Mouse (Mus musculus) Muller cell, postnatal 12 days (primary cell): ENCODE measurements around the gene Cenpn.
A peak's percentile ranks its signal among the peaks of the same experiment; 100 is the strongest.

Experiments used
- DNase-seq: peaks from one replicate; pipeline ENCODE4 v3.0.0-alpha.2; 2015; ENCODE audit errors: inconsistent ontology term

Gene Cenpn

DNA sequence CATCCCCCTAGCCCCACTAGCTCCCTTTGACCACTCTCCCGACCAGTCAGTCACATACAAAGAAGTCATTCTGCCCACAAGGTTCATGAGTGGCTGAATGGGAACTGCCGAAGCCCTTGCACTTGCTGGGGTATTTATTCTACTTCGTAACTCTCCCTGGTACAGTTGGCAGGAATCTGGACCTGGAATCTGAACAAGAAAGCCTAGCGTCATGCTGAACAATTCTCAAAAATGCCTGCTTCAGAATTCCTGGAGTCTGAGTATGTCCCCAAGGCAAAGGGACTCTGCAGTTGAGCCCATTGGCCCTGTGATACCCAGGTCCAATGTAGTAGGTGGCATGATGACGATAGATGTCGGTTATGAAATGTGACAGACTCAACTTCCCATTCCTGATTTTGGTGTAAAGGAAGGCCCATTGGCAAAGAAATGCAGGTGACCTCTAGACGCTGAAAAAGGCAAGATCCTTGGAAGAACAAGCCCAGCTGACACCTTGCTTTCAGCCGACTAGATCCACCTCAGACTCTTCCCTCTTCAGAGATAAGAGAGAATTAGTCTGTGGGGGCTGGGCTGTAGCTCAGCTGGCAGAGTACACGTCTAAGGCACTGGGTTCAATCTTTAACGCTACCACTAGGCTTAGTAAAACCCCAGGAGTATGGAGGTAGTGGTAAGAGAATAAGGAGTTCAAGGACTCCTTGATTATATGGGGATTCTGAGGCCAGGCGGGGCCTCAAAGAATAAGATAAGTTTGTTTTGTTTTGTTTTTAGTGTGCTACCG lies 20.9 kb downstream of the Cenpn start:
- peak; percentile 52 for DNase-seq

DNA sequence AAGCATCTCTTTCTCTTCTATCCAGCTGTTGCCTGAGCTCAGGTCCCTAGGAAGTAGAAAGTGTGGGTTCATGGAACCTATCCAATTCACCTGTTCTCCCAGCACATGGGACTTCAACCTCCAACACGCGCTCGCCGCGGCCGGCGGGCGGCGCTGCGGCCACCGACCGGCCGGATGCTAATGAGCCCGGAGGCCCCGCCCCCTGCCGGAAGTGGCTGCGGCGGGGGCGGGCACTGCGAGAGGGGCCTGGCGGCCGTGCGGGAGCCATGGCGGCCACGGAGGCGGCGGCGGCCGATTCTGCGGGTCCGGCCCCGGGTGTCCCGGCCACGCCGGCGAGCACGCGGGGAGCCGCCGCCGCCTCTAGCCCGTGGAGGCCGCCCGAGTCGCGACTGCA lies 21.6 kb downstream of the Cenpn start, which contains the start of gene Atmin:
Atmin (plus strand) TSS at position 233 of the 394 bp plus-strand sequence.
- peak; percentile 93 for DNase-seq

DNA sequence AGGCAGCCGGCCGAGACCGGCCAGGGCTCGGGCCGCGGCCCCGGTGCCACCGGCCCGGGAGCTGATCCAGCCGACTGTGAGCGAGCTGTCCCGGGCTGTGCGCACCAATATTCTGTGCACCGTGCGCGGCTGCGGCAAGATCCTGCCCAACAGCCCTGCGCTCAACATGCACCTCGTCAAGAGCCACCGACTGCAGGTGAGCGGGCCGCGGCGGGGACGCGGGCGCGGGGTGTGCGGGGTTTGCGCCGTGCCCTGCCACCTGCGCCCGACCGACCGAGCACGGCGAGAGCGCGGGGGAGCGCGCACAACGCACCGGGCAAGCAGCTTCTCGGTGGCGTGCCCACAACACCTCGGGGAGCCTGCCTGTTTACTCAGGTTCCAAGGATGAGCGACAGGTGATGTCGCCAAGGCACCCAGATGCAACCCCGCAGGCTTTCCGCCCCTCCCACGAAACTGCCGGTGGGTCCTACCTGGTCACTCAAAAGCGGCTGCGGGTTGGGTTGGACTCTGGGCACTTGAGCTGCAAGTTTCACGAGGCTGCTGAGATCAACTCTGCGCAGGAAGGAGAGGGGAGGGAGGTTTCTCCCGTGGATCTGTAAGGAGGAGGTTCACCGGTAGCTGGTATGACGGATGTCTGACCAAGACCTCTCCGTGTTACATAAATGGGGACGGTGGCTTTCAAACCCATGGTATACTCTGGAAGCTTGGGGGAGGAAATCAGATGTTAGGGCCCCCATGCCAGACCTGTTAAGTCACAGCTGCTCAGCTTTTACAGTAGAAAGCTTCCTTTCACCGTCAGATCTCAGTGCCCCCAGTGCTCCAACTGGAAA lies 22.2 kb downstream of the Cenpn start:
- DNase-seq: peak; percentile 40

DNA sequence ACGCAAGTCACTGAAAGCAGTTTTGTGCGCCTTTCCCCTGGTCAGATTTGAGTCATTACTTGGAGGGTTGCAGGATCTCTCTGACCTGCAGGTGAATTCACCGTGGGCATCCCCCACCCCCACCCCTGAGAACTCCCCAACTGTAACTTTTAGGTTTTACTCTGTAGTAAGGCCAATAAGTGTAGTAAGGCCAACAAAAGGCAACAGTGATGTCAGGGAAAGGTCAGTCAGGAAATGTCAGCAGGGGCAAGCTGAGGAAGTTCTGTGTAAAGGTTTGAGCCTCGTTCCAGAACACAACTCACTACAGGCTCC lies 22.8 kb downstream of the Cenpn start:
- DNase-seq: no peak

DNA sequence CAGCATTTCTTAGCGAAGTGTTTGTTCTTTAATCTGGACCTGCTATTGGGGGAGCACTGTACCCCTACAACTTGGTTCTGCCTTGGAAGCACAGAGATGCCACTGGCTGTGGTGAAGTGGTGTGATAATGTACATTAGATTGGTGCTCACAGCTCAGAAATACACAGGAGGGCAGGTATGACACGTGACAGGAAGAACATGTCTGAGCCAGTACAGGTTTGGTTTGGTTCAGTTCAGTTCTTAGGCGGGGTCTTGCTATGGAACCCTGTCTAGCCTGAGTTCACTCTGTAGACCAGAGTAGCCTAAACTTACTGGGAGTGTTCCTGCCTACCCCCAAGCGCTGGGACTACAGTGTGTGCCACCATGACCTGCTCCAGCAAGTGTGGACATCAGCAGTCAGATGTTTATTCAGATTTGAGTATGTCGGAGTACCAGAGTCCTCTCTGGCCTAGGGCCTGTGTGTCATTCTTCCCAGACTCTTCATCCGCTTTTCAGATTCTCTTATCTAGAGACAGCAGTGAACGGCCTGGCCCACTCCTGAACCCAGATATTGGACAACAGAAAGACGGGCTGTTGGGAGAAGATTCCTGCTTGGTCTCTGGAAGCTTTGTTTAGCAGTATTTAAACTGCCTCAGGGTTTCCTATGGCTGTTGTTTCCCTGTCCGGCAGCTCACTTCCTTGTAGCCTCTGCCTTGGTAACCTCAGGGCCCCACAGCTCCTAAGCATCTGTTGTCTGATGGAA lies 23.8 kb downstream of the Cenpn start:
- DNase-seq: no peak

DNA sequence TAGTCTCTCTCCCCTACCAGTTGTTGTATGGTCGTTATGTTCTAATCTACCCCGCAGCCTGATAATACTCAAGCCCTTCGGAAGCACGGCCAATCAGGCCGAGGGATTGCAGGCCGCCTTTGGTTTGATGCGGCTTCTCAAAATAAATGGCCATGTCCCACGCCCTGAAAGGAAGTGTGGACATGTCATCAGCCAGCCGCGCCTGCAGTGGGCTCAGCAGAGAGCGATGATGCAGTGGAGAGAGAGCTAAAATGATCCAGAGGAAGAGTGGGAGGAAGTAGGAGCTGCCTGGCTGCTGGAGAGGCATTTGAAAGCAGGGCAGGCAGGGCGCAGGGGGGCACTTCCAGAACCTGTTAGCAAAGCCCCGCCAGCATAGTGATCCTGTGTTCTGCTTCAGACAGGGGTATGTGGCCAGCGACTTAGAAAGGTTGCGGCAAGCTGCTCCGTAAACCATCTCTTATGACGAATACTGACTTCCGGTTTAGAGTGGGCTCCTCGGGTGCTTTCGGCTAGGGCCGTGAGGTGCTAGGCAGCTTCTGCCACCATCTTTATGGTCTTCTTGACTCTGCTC lies 24.8 kb downstream of the Cenpn start:
- no peak for DNase-seq

DNA sequence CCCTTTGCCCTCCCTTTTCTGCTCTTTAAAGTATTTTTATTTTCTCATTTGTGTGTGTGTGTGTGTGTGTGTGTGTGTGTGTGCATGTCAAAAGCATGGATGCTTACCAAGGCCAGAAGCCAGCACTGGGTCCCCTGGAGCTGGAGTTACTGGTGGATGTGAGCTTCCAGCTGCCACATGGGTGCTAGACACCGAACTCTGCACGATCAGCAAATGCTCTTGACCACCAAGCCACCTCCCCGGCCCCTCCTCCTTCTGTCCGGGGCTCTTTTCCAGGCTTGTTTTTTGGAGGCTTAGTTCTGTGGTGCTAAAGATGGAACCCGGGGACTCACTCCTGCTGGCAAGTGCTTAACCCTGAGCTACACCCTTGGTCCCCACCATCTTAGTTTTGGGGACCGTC lies 25.3 kb downstream of the Cenpn start:
- no peak for DNase-seq

DNA sequence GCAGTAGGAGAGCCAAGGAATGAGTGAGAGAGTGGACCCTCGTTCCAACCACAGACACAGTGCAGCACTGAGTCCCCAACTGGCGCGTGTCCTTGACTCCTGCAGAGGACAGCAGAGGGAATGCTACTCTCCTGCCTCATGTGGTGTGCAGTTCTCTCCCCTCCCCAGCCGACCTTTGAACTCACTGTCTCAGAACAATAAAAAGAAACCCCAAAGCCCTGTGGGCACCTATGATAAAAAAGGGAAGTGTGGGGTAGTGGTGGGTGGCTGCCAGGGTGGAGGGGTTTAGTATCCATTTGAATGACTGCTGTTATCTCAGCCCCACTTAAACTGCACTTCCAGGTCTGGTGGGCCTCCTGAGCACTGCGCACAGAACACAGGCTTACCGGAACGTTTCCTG lies 26.1 kb downstream of the Cenpn start:
- DNase-seq: no peak

DNA sequence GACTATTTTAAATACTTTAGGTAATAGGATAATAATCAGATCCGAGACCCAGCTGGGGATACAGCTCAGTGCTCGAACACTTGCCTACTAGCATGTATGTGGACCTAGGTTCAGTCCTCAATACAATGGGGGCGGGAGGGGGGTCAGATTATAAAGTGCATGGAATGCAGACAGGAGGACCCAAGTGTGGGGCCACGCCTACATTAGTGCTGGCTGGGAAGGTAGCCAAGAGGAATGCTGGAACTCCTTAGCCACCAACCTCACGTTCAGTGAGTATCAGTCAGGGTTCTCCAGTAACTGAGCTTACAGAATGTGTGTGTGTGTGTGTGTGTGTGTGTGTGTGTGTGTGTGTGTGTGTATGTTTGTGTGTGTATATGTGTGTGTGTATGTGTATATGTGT lies 29.8 kb downstream of the Cenpn start:
- DNase-seq: peak; percentile 21

DNA sequence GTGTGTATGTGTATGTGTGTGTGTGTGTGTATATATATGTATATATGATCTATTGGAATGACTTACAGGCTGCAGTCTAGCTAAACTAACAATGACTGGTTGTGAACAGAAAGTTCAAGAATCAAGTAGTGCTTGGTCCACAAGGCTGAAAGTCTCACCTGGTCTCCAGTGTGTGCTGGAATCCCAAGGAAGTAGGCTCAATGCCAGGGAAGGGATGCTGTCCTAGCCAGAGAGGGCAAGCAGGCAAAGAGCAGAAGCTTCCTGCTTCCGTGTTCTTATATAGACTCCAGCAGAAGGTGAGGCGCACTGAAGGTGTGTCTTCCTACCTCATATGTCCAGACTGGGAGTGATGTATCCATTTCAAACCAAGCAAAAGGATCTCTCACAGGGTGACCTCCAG lies 30.2 kb downstream of the Cenpn start:
- DNase-seq: no peak

DNA sequence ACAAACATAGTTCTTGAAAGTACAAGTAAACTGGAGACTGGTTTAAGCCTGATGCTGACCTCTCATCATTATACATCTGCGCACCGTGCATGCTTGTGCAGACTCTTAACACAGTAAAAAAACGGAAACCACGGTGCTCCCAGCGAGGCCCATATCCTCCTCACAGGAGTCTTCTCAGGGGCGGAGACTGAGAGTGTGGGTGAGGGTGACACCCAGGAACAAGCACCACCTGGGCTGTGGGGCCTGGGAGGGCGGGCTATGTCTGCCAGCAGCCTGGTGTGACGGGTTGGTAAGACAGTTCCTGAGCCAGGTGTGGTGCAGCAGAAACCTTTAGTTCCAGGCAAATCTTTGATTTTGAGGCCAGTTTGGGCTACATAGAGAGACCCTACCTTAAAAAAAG lies 30.9 kb downstream of the Cenpn start:
- no peak for DNase-seq

DNA sequence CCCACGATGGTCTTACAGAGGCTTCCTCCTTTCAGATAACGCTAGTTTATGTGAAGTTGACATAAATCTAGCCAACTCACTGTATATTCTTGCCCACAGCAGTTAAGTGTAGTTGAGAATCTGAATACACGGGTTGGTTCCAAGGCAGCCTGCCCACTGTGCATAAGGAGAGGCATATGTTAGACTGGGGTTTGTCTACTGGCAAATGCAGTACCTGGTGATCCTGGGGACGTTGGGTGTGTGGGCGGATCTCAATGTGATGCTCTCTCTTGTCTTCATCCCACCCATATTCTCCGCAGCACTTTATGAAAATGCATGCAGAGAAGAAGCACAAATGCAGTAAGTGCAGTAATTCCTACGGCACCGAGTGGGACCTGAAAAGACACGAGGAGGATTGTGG lies 32.9 kb downstream of the Cenpn start:
- DNase-seq: no peak

DNA sequence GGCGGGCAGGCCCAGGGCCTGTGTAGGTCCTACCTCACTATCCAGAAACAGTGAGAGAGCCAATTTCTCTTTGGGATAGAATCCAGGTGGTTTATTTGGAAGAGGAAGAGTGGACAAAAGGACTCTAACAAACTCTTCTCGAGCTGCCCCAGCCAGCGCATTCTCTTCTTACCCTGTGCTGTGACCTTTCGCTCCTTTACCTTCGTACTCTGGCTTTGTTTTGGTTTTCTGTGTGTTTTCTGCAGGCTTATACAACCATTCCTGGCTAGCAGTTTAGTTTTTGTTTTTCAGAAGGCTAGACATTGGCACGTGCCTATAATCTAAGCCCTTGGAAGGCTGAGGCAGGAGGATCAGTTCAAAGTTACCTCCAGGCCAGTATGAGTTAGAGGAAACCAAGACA lies 48.0 kb downstream of the Cenpn start:
- DNase-seq: no peak

DNA sequence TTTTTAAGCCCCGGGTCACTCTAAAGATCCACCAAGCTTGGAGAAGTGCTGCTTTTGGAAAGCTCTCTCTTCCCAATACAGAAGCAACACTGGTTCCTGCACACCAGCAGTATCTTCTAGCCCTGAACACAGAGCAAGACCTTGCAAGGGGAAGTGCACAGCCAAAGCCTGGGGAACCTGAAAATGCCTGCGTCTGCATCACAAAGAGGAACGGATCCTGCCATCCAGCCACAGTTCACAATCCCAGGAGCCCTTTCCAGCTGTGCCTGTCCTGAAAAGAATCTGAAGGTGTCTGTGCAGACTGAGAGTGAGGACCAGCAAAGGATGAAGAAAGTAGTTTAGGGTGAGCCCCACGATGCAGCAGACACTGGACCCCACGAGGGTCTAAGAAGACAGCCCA lies 53.5 kb downstream of the Cenpn start:
- no peak for DNase-seq

DNA sequence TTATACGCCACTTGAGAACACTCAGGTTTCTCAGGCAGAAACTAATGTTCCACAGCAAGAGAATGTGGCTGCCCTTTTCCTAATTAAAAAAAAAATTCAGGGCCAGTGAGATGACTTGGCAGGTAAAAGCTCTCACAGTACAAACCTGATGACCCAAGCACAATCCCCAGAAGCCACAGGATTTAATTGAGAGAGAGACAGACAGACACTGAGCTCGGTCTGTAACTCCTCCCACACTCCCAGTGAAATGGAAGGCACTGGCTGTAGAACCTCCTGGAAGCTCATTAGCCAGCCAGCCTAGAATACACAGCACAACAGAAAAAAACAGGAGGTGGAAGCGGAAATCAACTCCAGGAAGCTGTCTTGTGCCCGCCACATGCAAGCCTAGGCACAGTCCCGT lies 54.1 kb downstream of the Cenpn start:
- DNase-seq: peak; percentile 83

DNA sequence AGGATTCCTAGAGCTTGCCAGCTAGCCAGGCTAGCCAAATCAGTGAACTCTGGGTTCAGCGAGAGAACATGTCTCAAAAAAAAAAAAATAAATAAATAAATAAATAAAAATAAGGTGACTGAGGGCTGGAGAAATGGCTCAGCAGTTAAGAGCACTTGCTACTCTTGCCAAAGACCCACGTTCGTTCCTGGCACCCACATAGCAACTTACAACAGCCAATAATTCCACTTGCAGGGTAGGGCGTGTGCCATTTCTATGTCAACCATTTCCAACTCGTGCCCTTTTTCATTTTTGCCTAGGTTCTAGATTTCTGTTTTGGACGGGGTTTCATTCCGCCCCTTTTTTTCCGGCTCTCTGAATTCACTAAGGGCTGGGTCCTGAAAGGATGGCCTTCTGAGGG lies 56.5 kb downstream of the Cenpn start:
- no peak for DNase-seq

DNA sequence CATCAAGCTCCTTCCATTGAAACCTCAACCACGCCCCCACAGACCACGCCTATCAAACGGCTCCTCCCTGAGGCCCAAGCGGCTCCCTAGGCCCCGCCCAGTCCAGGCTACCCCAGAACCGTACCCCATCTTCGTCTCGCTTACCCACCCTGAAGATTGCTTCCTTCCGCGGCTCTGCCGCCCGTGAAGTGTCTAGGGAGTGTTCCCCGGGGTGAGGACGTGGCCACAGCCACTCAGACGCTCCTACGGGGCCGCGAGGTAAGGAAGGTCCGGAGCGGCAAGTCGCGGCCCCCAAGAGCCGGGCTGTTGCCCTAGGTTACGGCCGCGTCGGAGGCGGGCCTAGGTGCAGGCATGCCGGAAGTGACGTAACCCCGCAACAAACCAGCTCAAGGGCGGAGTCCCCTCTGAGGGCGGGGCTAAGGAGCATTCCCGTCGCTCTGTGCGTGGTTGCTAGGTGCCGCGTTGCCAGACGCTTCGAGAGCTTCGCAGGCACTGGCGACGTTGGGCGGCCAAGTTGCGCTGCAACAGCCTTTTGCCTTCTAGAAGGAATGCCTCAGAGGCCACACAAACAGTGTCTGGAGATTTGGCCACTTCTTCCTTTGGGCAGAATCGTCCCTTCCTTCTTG lies 57.2 kb downstream of the Cenpn start, which contains the start of gene 1700030J22Rik:
1700030J22Rik (minus strand) TSS at position 329 of the 626 bp plus-strand sequence.
- peak; percentile 99 for DNase-seq

DNA sequence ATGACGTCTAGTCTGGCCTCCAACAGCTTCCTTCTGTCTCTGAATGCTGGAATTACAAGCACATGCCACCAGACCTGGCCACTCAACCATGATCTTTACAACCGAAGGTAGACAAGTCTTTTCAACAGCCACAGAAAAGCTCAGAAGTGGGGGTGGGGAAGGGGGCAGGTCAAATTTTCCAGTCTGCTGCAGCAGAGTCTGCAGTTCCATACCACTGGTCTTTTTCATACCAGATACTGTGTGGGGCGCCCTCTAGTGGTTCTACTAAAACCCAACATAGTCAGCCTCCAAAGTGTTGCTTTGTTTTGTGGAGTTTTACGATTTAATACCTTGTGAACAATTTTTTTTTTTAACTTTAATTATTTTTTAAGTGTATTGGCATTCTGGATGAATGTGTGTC lies 58.6 kb downstream of the Cenpn start:
- peak; percentile 64 for DNase-seq

DNA sequence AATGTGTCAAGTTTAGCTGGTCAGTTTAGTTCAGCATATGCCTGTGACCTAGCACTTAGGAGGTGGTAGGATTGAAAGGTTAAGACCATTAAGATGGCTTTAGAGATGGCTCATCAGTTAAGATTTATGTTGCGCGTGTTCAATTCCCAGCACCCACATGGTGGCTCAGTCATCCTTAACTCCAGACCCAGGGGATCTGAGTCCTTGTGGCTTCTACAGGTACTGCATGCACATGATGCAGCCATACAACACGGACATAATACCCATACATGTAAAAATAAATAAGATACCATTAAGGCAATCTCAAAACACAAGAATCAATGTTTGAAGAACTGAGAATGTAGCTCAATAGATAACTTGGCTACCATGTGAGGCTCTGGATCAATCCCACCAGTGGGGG lies 68.3 kb downstream of the Cenpn start:
- no peak for DNase-seq
